Mouse (Mus musculus) forebrain, embryonic 11.5 days (tissue): ENCODE data around the gene Slc4a4. TPM values are rescaled to one million over a fixed set of nuclear protein-coding genes. Genes with fewer than 3 reads are reported as not detected.

Source experiments
- ATAC-seq: fragments of 200-750 bp; cut with Nextera tagmentation; replicated peaks from 2 replicates; pipeline ENCODE4 v1.8.0; 2017; ENCODE audit warnings: moderate TSS enrichment; ENCODE audit not compliant: low FRiP score
- DNase-seq: peaks from one replicate; pipeline ENCODE4 v3.0.0-alpha.2; 2017; ENCODE audit warnings: low spot score
- H3K27ac ChIP-seq: fragments of 300-500 bp; sonication (generic); 2 replicates; pipeline ENCODE4 v1.5.1; 2014; ENCODE audit warnings: low read depth, low read length
- H3K27me3 ChIP-seq: fragments of 300-500 bp; sonication (generic); 2 replicates; pipeline ENCODE4 v1.6.1; 2014; ENCODE audit warnings: mild to moderate bottlenecking, low read length, mixed read lengths; ENCODE audit not compliant: control insufficient read depth, insufficient read depth
- H3K36me3 ChIP-seq: fragments of 300-500 bp; sonication (generic); 2 replicates; pipeline ENCODE4 v1.6.1; 2014; ENCODE audit warnings: mild to moderate bottlenecking, low read length, moderate library complexity, mixed read lengths; ENCODE audit not compliant: control insufficient read depth, insufficient read depth
- H3K4me1 ChIP-seq: fragments of 300-500 bp; sonication (generic); replicated peaks from 2 replicates; pipeline ENCODE4 v1.6.1; 2014; ENCODE audit warnings: low read length, mixed read lengths; ENCODE audit not compliant: control insufficient read depth, insufficient read depth
- H3K4me2 ChIP-seq: fragments of 300-500 bp; sonication (generic); 2 replicates; pipeline ENCODE4 v1.6.1; 2014; ENCODE audit warnings: low read depth, mild to moderate bottlenecking, low read length, moderate library complexity, mixed read lengths; ENCODE audit not compliant: severe bottlenecking
- H3K4me3 ChIP-seq: fragments of 300-500 bp; sonication (generic); 2 replicates; pipeline ENCODE4 v1.5.1; 2014; ENCODE audit warnings: low read depth, low read length
- H3K9ac ChIP-seq: fragments of 300-500 bp; sonication (generic); 2 replicates; pipeline ENCODE4 v1.6.1; 2014; ENCODE audit warnings: low read length
- H3K9me3 ChIP-seq: fragments of 300-500 bp; sonication (generic); 2 replicates; pipeline ENCODE4 v1.6.1; 2016; ENCODE audit warnings: low read length, mixed read lengths; ENCODE audit not compliant: control insufficient read depth
- WGBS: fragments of 180-500 bp; shearing (Covaris S2); extraction: QIAGEN DNeasy Blood & Tissue Kit; methylation state at CpG from one replicate; pipeline ENCODE4 v1.1.7; 2014; 5-methylcytosine and 5-hydroxymethylcytosine counted together
- polyA plus RNA-seq: library from polyadenylated mRNA; unstranded; fragments of >200 nt; fragmentation: Nextera tagmentation; extraction: Ambion mirVana; gene quantifications from 2 replicates; pipeline ENCODE4 v1.2.1, GENCODE M21; 2014

Gene Slc4a4
- polyA plus RNA-seq, 1 experiment from 2014 or later = 3.1 TPM

GRCm38 (mm10) chr5:88973130-88973529 is 86.5 kb downstream of the Slc4a4 start:
- Histone ChIP-seq H3K4me3 (no peak overlapping the region), H3K4me2 (no peak overlapping the region), H3K4me1 (peaks cover 4% of the 10 kb centered on the region; the same call in 1 of the 2 replicates), H3K27ac (no peak overlapping the region), H3K36me3 (no peaks in the 10 kb centered on the region), H3K9me3 (no peaks in the 10 kb centered on the region), H3K9ac (no peak overlapping the region), H3K27me3 (no peaks in the 10 kb centered on the region)
- DNase-seq (no peak), ATAC-seq (no peak)
- 93% methylated on average over 1 of the region's 1 CpGs for WGBS

GRCm38 (mm10) chr5:88975694-88976093 is 89.1 kb downstream of the Slc4a4 start:
- Histone ChIP-seq H3K4me2 (no peak overlapping the region), H3K27me3 (no peaks in the 10 kb centered on the region), H3K4me3 (no peak overlapping the region), H3K9me3 (no peaks in the 10 kb centered on the region), H3K27ac (no peak overlapping the region), H3K9ac (no peak overlapping the region), H3K4me1 (peaks cover 4% of the 10 kb centered on the region; the same call in 1 of the 2 replicates), H3K36me3 (no peaks in the 10 kb centered on the region)
- ATAC-seq (no peak), DNase-seq (no peak)

- H3K4me2 ChIP-seq = no peak overlapping the region
- no peaks in the 10 kb centered on the region for H3K36me3 ChIP-seq
- no peak overlapping the region for H3K4me3 ChIP-seq
- WGBS = 72% methylated on average over 3 of the region's 3 CpGs
- ATAC-seq (no peak), DNase-seq (no peak)
- H3K9ac ChIP-seq = no peak overlapping the region
- no peaks in the 10 kb centered on the region for H3K9me3 ChIP-seq
- no peak overlapping the region for H3K27ac ChIP-seq
- no peaks in the 10 kb centered on the region for H3K27me3 ChIP-seq
- H3K4me1 ChIP-seq = peaks cover 4% of the 10 kb centered on the region; the same call in 1 of the 2 replicates
These were observed 89.8 kb downstream of the Slc4a4 start for GRCm38 (mm10) chr5:88976428-88976827.

- H3K36me3 ChIP-seq = no peaks in the 10 kb centered on the region
- WGBS = 95% methylated on average over 4 of the region's 4 CpGs
- DNase-seq = no peak
- H3K4me1 ChIP-seq = peaks cover 2% of the 10 kb centered on the region; the same call in 1 of the 2 replicates
- H3K4me3 ChIP-seq = no peak overlapping the region
- H3K4me2 ChIP-seq = no peak overlapping the region
- no peak for ATAC-seq
- H3K27me3 ChIP-seq = no peaks in the 10 kb centered on the region
- H3K9ac ChIP-seq = no peak overlapping the region
- no peak overlapping the region for H3K27ac ChIP-seq
- no peaks in the 10 kb centered on the region for H3K9me3 ChIP-seq
These were observed 94.1 kb downstream of the Slc4a4 start for GRCm38 (mm10) chr5:88980740-88981139.

- no peak overlapping the region for H3K4me3 ChIP-seq
These were observed 94.8 kb downstream of the Slc4a4 start for GRCm38 (mm10) chr5:88981243-88982014.

GRCm38 (mm10) chr5:88982040-88982736 is 95.6 kb downstream of the Slc4a4 start:
- no peaks in the 10 kb centered on the region for H3K4me1 ChIP-seq
- no peaks in the 10 kb centered on the region for H3K36me3 ChIP-seq
- no peak overlapping the region for H3K4me2 ChIP-seq
- no peaks in the 10 kb centered on the region for H3K9me3 ChIP-seq
- ATAC-seq (no peak), DNase-seq (no peak)
- H3K27me3 ChIP-seq = no peaks in the 10 kb centered on the region
- no peak overlapping the region for H3K4me3 ChIP-seq
- H3K9ac ChIP-seq = no peak overlapping the region
- 87% methylated on average over 3 of the region's 3 CpGs for WGBS
- no peak overlapping the region for H3K27ac ChIP-seq

More at GRCm38 (mm10) chr5:88981243-88982014, 94.8 kb downstream of the Slc4a4 start:
- H3K9me3 ChIP-seq = no peaks in the 10 kb centered on the region
- H3K27ac ChIP-seq = no peak overlapping the region
- H3K27me3 ChIP-seq = no peaks in the 10 kb centered on the region
- H3K4me1 ChIP-seq = no peaks in the 10 kb centered on the region
- H3K4me2 ChIP-seq = no peak overlapping the region
- DNase-seq = no peak
- H3K9ac ChIP-seq = no peak overlapping the region
- 70% methylated on average over 8 of the region's 8 CpGs for WGBS
- no peaks in the 10 kb centered on the region for H3K36me3 ChIP-seq
- no peak for ATAC-seq

- DNase-seq (no peak), ATAC-seq (no peak)
- Histone ChIP-seq H3K27ac (no peak overlapping the region), H3K9me3 (no peaks in the 10 kb centered on the region), H3K9ac (no peak overlapping the region), H3K4me1 (no peaks in the 10 kb centered on the region), H3K4me2 (no peak overlapping the region), H3K36me3 (no peaks in the 10 kb centered on the region), H3K27me3 (no peaks in the 10 kb centered on the region), H3K4me3 (no peak overlapping the region)
- 97% methylated on average over 2 of the region's 2 CpGs for WGBS
These were observed 96.6 kb downstream of the Slc4a4 start for GRCm38 (mm10) chr5:88983170-88983569.

- no peaks in the 10 kb centered on the region for H3K36me3 ChIP-seq
- H3K4me3 ChIP-seq = no peak overlapping the region
- H3K4me1 ChIP-seq = no peaks in the 10 kb centered on the region
- H3K9me3 ChIP-seq = no peaks in the 10 kb centered on the region
- 91% methylated on average over 7 of the region's 7 CpGs for WGBS
- no peak overlapping the region for H3K27ac ChIP-seq
- H3K9ac ChIP-seq = no peak overlapping the region
- no peak for DNase-seq
- ATAC-seq = no peak
- no peaks in the 10 kb centered on the region for H3K27me3 ChIP-seq
- H3K4me2 ChIP-seq = no peak overlapping the region
These were observed 97.0 kb downstream of the Slc4a4 start for GRCm38 (mm10) chr5:88983652-88984051.
